Mouse (Mus musculus) myocyte (in vitro differentiated cells): ENCODE data around the gene Rbl2. TPM values are rescaled to one million over a fixed set of nuclear protein-coding genes. Genes with fewer than 3 reads are reported as not detected.
A peak's percentile ranks its signal among the peaks of the same experiment; 100 is the strongest.

Experiments used
- H3K27me3 ChIP-seq: one replicate; pipeline ENCODE4 v1.6.1; 2011; ENCODE audit not compliant: control insufficient read depth, insufficient read depth, insufficient read length
- H3K36me3 ChIP-seq: one replicate; pipeline ENCODE4 v1.6.1; 2011; ENCODE audit not compliant: control insufficient read depth, insufficient read depth
- H3K4me2 ChIP-seq: one replicate; pipeline ENCODE4 v1.6.1; 2011; ENCODE audit warnings: low read depth, control low read depth
- H3K4me3 ChIP-seq: one replicate; pipeline ENCODE4 v1.5.1; 2011; ENCODE audit warnings: mild to moderate bottlenecking, control low read depth, moderate library complexity
- H3K79me2 ChIP-seq: one replicate; pipeline ENCODE4 v1.6.1; 2011; ENCODE audit not compliant: control insufficient read depth, insufficient read depth
- H3ac ChIP-seq: one replicate; pipeline ENCODE4 v1.6.1; 2011; ENCODE audit not compliant: control insufficient read depth, insufficient read length
- CEBPB ChIP-seq: IDR thresholded peaks from 2 replicates; pipeline ENCODE4 v1.6.1; 2011; ENCODE audit warnings: mild to moderate bottlenecking, moderate library complexity; ENCODE audit not compliant: poor library complexity, insufficient read depth, severe bottlenecking
- E2F4 ChIP-seq: IDR thresholded peaks from one replicate; pipeline ENCODE4 v1.6.1; 2011; ENCODE audit warnings: mild to moderate bottlenecking, control low read depth, moderate library complexity; ENCODE audit not compliant: insufficient read depth
- MAX ChIP-seq: IDR thresholded peaks from one replicate; pipeline ENCODE4 v1.6.1; 2011; ENCODE audit warnings: low read depth, mild to moderate bottlenecking, control low read depth
- MYOD1 ChIP-seq, 3 experiments: IDR thresholded peaks; one replicate each; pipeline ENCODE4 v1.6.1; 2011; ENCODE audit warnings: control low read depth in 2 of 3, low read depth in 2 of 3, mild to moderate bottlenecking in 2 of 3, moderate library complexity in 1 of 3; ENCODE audit not compliant: insufficient read length in 2 of 3, control insufficient read depth in 1 of 3
- MYOG ChIP-seq, 3 experiments: IDR thresholded peaks; one replicate each; pipeline ENCODE4 v1.6.1; 2011; ENCODE audit warnings: control low read depth in 2 of 3, low read depth in 2 of 3, mild to moderate bottlenecking in 2 of 3; ENCODE audit not compliant: insufficient read length in 2 of 3, control insufficient read depth in 1 of 3, insufficient read depth in 1 of 3
- POLR2A ChIP-seq: IDR thresholded peaks from one replicate; pipeline ENCODE4 v1.6.1; 2011; ENCODE audit warnings: low read depth, mild to moderate bottlenecking, control low read depth, moderate library complexity; ENCODE audit not compliant: insufficient read length
- POLR2AphosphoS2 ChIP-seq: IDR thresholded peaks from one replicate; pipeline ENCODE4 v1.6.1; 2011; ENCODE audit warnings: low read depth, control low read depth; ENCODE audit not compliant: insufficient read length
- REST ChIP-seq: IDR thresholded peaks from one replicate; pipeline ENCODE4 v1.6.1; 2011; ENCODE audit warnings: mild to moderate bottlenecking, control low read depth, moderate library complexity; ENCODE audit not compliant: insufficient read depth, insufficient read length
- SRF ChIP-seq: IDR thresholded peaks from one replicate; pipeline ENCODE4 v1.6.1; 2011; ENCODE audit warnings: low read depth; ENCODE audit not compliant: control insufficient read depth, insufficient read length
- TCF12 ChIP-seq: IDR thresholded peaks from one replicate; pipeline ENCODE4 v1.6.1; 2011; ENCODE audit warnings: mild to moderate bottlenecking, control low read depth; ENCODE audit not compliant: poor library complexity, insufficient read depth, severe bottlenecking
- TCF3 ChIP-seq: IDR thresholded peaks from one replicate; pipeline ENCODE4 v1.6.1; 2011; ENCODE audit warnings: low read depth, control low read depth; ENCODE audit not compliant: insufficient read length
- USF1 ChIP-seq: IDR thresholded peaks from one replicate; pipeline ENCODE4 v1.6.1; 2011; ENCODE audit warnings: low read depth, mild to moderate bottlenecking, control low read depth, moderate library complexity
- polyA plus RNA-seq: library from polyadenylated mRNA; unstranded; fragments of >200 nt; fragmentation: generic; extraction: Trizol; gene quantifications from one replicate; pipeline ENCODE4 v1.2.1, GENCODE M21; 2012; ENCODE audit warnings: missing spikeins

Rbl2 gene
- polyA plus RNA-seq = 7.6 TPM

DNA sequence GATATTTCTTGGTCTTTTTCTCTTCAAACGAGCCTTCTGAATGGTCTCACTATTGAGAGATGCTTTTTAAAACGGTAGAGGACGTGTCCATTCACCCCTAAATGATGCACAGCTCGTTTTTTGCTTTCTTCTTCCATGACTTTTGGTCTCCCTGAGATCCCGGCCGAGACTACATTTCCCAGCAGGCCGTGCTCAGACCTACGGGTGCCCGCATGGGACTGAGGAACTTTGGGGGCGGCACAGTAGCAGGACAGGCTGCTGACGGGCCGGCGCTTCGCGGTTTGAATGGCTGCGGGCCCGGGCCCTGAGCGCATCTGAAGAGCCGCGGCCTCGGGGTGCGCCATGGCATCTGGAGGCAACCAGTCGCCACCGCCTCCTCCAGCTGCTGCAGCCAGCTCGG, at the start of gene Rbl2:
Gene Rbl2, plus strand, starts transcription at position 224 of the 400 bp plus-strand sequence.
- H3K4me3 ChIP-seq = peak within 1 kb of the TSS; percentile 79
- H3K36me3 ChIP-seq = no peaks in the 10 kb centered on the region
- H3K79me2 ChIP-seq = peaks cover 13% of the 10 kb centered on the region
- H3ac ChIP-seq = peak within 1 kb of the TSS; percentile 33
- TF ChIP-seq USF1 (no peak), TCF3 (no peak), MYOG (IDR thresholded peaks at IDR 0.05; ENCODE audit: control insufficient read depth in 1 of 3, insufficient read depth in 1 of 3, insufficient read length in 2 of 3, low read depth in 2 of 3) (peak in 1 of 3 experiments; percentile 41), E2F4 (peak; percentile 64), POLR2AphosphoS2 (no peak)
- H3K27me3 ChIP-seq = no peaks in the 10 kb centered on the region
- H3K4me2 ChIP-seq = peak within 1 kb of the TSS; percentile 94

- Histone ChIP-seq H3K79me2 (no peaks in the 10 kb centered on the region), H3ac (no peak overlapping the region), H3K27me3 (no peaks in the 10 kb centered on the region), H3K4me3 (no peak overlapping the region), H3K36me3 (peaks cover 47% of the 10 kb centered on the region), H3K4me2 (no peak overlapping the region)
- TF ChIP-seq POLR2A (no peak), MAX (no peak), REST (no peak), USF1 (no peak), MYOG (IDR thresholded peaks at IDR 0.05; ENCODE audit: control insufficient read depth in 1 of 3, insufficient read depth in 1 of 3, insufficient read length in 2 of 3, low read depth in 2 of 3) (no peak), MYOD1 (IDR thresholded peaks at IDR 0.05; ENCODE audit: control insufficient read depth in 1 of 3, insufficient read length in 2 of 3, low read depth in 2 of 3) (no peak), TCF3 (no peak), POLR2AphosphoS2 (no peak), SRF (no peak), CEBPB (no peak), E2F4 (no peak), TCF12 (no peak)
Observed at GRCm38 (mm10) chr8:91034417-91034816, 35.4 kb upstream of the Rbl2 start.

DNA sequence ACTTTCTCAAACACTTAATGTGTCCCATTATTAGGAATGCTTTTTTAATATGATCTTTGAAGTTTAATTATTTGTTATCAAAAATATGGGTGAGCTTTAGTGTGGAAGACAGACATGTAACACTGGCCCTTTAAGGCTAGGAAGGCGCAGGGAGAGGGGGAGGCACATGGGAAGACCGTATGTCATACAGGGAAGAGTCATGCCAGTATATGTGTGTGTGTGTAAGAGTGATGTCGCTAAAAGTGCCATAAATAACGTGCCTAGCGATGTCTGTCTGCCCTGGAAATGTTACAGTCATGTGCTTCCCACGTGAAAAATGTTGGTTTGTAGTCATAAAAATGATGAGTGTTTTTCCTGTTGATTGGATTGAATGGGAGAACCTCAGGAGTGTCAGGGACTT, 33.0 kb upstream of the Rbl2 start:
- no peaks in the 10 kb centered on the region for H3K79me2 ChIP-seq
- peaks cover 41% of the 10 kb centered on the region for H3K36me3 ChIP-seq
- H3K4me3 ChIP-seq = no peak overlapping the region
- TF ChIP-seq USF1 (no peak), REST (no peak), TCF12 (no peak), MYOD1 (IDR thresholded peaks at IDR 0.05; ENCODE audit: control insufficient read depth in 1 of 3, insufficient read length in 2 of 3, low read depth in 2 of 3) (no peak), MYOG (IDR thresholded peaks at IDR 0.05; ENCODE audit: control insufficient read depth in 1 of 3, insufficient read depth in 1 of 3, insufficient read length in 2 of 3, low read depth in 2 of 3) (no peak), MAX (no peak), SRF (no peak), E2F4 (no peak), TCF3 (no peak)
- no peak overlapping the region for H3ac ChIP-seq
- H3K4me2 ChIP-seq = no peak overlapping the region
- no peaks in the 10 kb centered on the region for H3K27me3 ChIP-seq

DNA sequence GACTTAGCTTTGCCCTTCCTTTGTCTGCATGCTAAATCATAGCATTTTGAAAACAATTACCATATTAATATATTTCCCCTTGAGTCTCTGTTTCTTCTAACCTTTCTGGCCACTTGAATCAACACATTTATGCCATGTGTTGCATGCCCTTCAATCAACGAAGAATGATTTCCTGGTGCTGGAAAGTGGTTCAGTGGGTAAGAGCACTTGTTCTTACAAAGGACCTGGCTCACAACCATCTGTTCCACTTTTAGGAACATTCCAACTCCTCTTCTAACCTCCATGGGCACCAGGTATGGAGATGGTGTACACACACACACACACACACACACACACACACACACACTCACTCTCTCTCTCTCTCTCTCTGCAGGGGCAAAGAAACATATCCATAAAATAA, 31.2 kb upstream of the Rbl2 start:
- H3K79me2 ChIP-seq = no peaks in the 10 kb centered on the region
- no peak overlapping the region for H3K4me3 ChIP-seq
- no peak overlapping the region for H3K4me2 ChIP-seq
- H3K27me3 ChIP-seq = no peaks in the 10 kb centered on the region
- H3ac ChIP-seq = no peak overlapping the region
- H3K36me3 ChIP-seq = peaks cover 44% of the 10 kb centered on the region
- no peak for TF ChIP-seq SRF
- no peak for TF ChIP-seq REST
- TF ChIP-seq POLR2AphosphoS2 = no peak
- no peak for TF ChIP-seq TCF12
- TF ChIP-seq E2F4 = no peak
- TF ChIP-seq MAX = no peak
- TF ChIP-seq MYOD1 (IDR thresholded peaks at IDR 0.05; ENCODE audit: control insufficient read depth in 1 of 3, insufficient read length in 2 of 3, low read depth in 2 of 3) = no peak
- no peak for TF ChIP-seq MYOG (IDR thresholded peaks at IDR 0.05; ENCODE audit: control insufficient read depth in 1 of 3, insufficient read depth in 1 of 3, insufficient read length in 2 of 3, low read depth in 2 of 3)
- no peak for TF ChIP-seq USF1
- TF ChIP-seq POLR2A = no peak
- TF ChIP-seq CEBPB = no peak
- TF ChIP-seq TCF3 = no peak

DNA sequence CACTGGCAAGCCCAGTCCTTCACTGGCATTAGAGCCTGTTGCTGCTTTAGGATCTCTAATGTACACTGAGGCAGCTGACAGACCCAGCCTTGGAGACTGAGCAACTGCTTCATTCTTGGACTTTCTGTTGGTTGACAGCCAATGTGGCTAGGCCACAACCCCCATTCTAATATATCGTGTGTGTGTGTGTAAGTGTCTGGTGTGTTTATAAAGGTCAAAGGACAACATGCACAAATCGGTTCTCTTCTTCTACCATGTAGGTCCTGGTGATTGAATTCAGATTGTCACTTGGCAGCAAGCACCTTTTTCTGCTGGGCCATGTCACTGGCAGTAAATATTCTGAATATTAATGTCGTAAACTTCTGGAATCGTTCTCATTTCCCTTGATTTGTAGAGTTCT, 23.5 kb upstream of the Rbl2 start:
- Histone ChIP-seq H3K27me3 (no peaks in the 10 kb centered on the region), H3K36me3 (peaks cover 24% of the 10 kb centered on the region), H3K4me3 (no peak overlapping the region), H3K4me2 (no peak overlapping the region), H3K79me2 (no peaks in the 10 kb centered on the region), H3ac (no peak overlapping the region)
- TF ChIP-seq MYOD1 (IDR thresholded peaks at IDR 0.05; ENCODE audit: control insufficient read depth in 1 of 3, insufficient read length in 2 of 3, low read depth in 2 of 3) (no peak), CEBPB (no peak), SRF (no peak), MAX (no peak), REST (no peak), TCF12 (no peak), USF1 (no peak), E2F4 (no peak), POLR2A (no peak)
